Comparison of ENCODE assay signal across 10 mouse cellular contexts in the genomic region with DNA sequence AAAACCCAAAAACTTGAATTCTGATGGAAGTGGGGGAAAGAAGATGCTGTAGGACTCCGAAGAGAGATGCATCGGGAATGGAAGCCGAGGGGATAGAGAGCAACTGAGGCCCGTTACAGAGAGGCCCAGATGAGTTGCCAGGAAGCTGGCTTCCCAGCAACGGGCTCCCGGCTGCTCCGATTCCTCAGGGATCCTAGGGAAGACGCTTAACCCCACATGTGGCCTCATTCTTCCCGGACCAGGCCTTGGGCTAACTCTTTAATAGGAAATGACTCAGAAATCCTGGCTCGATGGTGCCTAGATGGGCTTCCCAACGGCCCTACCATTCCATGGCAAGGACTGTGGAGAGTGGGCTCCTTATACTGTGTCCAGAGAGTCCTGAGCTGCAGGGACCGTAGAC. TPM values are rescaled to one million over a fixed set of nuclear protein-coding genes. Genes with fewer than 3 reads are reported as not detected.
DNase-seq lines count a peak whose midpoint lies in the region; ATAC-seq and TF ChIP-seq lines count a peak whose summit lies in the region.
"Had no signal": no experiment of that assay in that cellular context is flagged by ENCODE, and none has a peak within 500 bp of the region (broad histone marks: within the 10 kb centered on the region; RNA-seq: fewer than 3 reads in every experiment).

No protein-coding gene starts in this region.

- H3K36me3 ChIP-seq in heart, embryonic 13.5 days = peaks cover 43% of the 10 kb centered on the region
- peaks cover 38% of the 10 kb centered on the region for H3K36me3 ChIP-seq in liver, embryonic 15.5 days (replicated peaks)

- peak overlapping the region; percentile 61; the same call in 1 of the 2 replicates for H3K27ac ChIP-seq in gastrocnemius, adult 2 months
- peak overlapping the region; percentile 63 for H3K27ac ChIP-seq in heart, embryonic 13.5 days (replicated peaks)
- H3K27ac ChIP-seq in liver, embryonic 15.5 days (replicated peaks) = peak overlapping the region; percentile 78

- no peak for DNase-seq in gastrocnemius, adult 2 months
- no peak for DNase-seq in gastrocnemius, postnatal 14 days
- DNase-seq in MEL-GATA-1-ER (ENCODE audit: extremely low read depth, low read depth) = peak; percentile 22
- DNase-seq in T-cell, adult 2 months (ENCODE audit: low spot score) = no peak
- no peak for DNase-seq in spleen, postnatal 4 days (ENCODE audit: low spot score in 2 of 2)
- DNase-seq in layer of hippocampus, adult 18-20 months (ENCODE audit: low spot score in 2 of 2) = no peak

- intact Hi-C loops in gastrocnemius, adult 2 months (cut with DNase I) = no loop called here
- intact Hi-C loops in gastrocnemius, postnatal 14 days (cut with DNase I; ENCODE audit: low total_unique reads) = no loop called here

- peaks cover 35% of the 10 kb centered on the region for H3K4me1 ChIP-seq in heart, embryonic 13.5 days
- peaks cover 43% of the 10 kb centered on the region for H3K4me1 ChIP-seq in liver, embryonic 15.5 days (replicated peaks)

- peak overlapping the region; percentile 84 for H3K4me3 ChIP-seq in gastrocnemius, adult 2 months
- H3K4me3 ChIP-seq in heart, embryonic 13.5 days = peak overlapping the region; percentile 67
- H3K4me3 ChIP-seq in liver, embryonic 15.5 days (replicated peaks) = peak overlapping the region; percentile 72

- H3K27me3 ChIP-seq in heart, embryonic 13.5 days (replicated peaks) = no peaks in the 10 kb centered on the region
- H3K27me3 ChIP-seq in liver, embryonic 15.5 days = no peaks in the 10 kb centered on the region
- H3K27me3 ChIP-seq: Patski had no signal

- WGBS in heart, embryonic 13.5 days = 7% methylated on average over 12 of the region's 12 CpGs
- WGBS in liver, embryonic 15.5 days (ENCODE audit: insufficient replicate concordance) = 14% methylated on average over 12 of the region's 12 CpGs

- ATAC-seq in heart, embryonic 13.5 days (ENCODE audit: extremely low read depth, insufficient number of reproducible peaks, low FRiP score, low TSS enrichment) = no peak
- no peak for ATAC-seq in liver, embryonic 15.5 days (ENCODE audit: insufficient read depth)

- peak overlapping the region; percentile 84 for H3K9ac ChIP-seq in heart, embryonic 13.5 days
- peak overlapping the region; percentile 61 for H3K9ac ChIP-seq in liver, embryonic 15.5 days

- no peaks in the 10 kb centered on the region for H3K9me3 ChIP-seq in heart, embryonic 13.5 days
- no peaks in the 10 kb centered on the region for H3K9me3 ChIP-seq in liver, embryonic 15.5 days (replicated peaks)

- TF ChIP-seq CTCF in gastrocnemius, adult 2 months (IDR thresholded peaks at IDR 0.05) = no peak

- peak overlapping the region; percentile 76 for H3K4me2 ChIP-seq in heart, embryonic 13.5 days
- H3K4me2 ChIP-seq in liver, embryonic 15.5 days = peak overlapping the region; percentile 87

RNA-seq across cellular contexts. Expression of gene Cchcr1, which starts 0.6 kb away (rescaled TPM):
- total RNA-seq in gastrocnemius, adult 2 months (2021) = 1 to 10 TPM; 1.7 TPM
- total RNA-seq in gastrocnemius, postnatal 14 days (2021) = 1 to 10 TPM; 2.6 to 3.3 TPM
- polyA plus RNA-seq in heart, embryonic 13.5 days (2015; fragmentation: Nextera tagmentation; extraction: Ambion mirVana) = 12.3 and 14.6 TPM in 2 replicates
- polyA plus RNA-seq in liver, embryonic 15.5 days (2015; fragmentation: Nextera tagmentation; extraction: Ambion mirVana) = 7.4 and 8.7 TPM in 2 replicates
- total RNA-seq in layer of hippocampus, adult 18-20 months (2021) = 10 to 100 TPM in 1 of 2 experiments, 1 to 10 TPM in 1; 9.5 to 12.0 TPM

RNA-seq across cellular contexts. Expression of gene Tcf19, which starts 0.9 kb away (rescaled TPM):
- total RNA-seq in gastrocnemius, adult 2 months (2021) = 1 to 10 TPM in 1 of 2 experiments, under 1 TPM in 1; 0.73 to 1.0 TPM
- 1 to 10 TPM; 4.5 to 5.4 TPM for total RNA-seq in gastrocnemius, postnatal 14 days (2021)
- 48.8 and 53.2 TPM in 2 replicates for polyA plus RNA-seq in heart, embryonic 13.5 days (2015; fragmentation: Nextera tagmentation; extraction: Ambion mirVana)
- 44.6 and 47.9 TPM in 2 replicates for polyA plus RNA-seq in liver, embryonic 15.5 days (2015; fragmentation: Nextera tagmentation; extraction: Ambion mirVana)
- 1 to 10 TPM; 4.5 to 5.7 TPM for total RNA-seq in layer of hippocampus, adult 18-20 months (2021)

RNA-seq across cellular contexts. Expression of gene Pou5f1, which starts 11.7 kb away (rescaled TPM):
- not detected for total RNA-seq in gastrocnemius, adult 2 months (2021)
- total RNA-seq in gastrocnemius, postnatal 14 days (2021) = not detected
- polyA plus RNA-seq in heart, embryonic 13.5 days (2015; fragmentation: Nextera tagmentation; extraction: Ambion mirVana) = not detected in 2 replicates
- polyA plus RNA-seq in liver, embryonic 15.5 days (2015; fragmentation: Nextera tagmentation; extraction: Ambion mirVana) = not detected in 2 replicates
- total RNA-seq in layer of hippocampus, adult 18-20 months (2021) = under 1 TPM; 0.22 to 0.23 TPM
- polyA plus RNA-seq: large intestine, adult 2 months; Patski had no signal

RNA-seq across cellular contexts. Expression of gene Psors1c2, which starts 15.5 kb away (rescaled TPM):
- total RNA-seq in gastrocnemius, adult 2 months (2021) = not detected
- not detected for total RNA-seq in gastrocnemius, postnatal 14 days (2021)
- 0.90 and 1.5 TPM in 2 replicates for polyA plus RNA-seq in heart, embryonic 13.5 days (2015; fragmentation: Nextera tagmentation; extraction: Ambion mirVana)
- 0.14 TPM in 2 replicates for polyA plus RNA-seq in liver, embryonic 15.5 days (2015; fragmentation: Nextera tagmentation; extraction: Ambion mirVana)
- under 1 TPM; 0.41 to 0.79 TPM for total RNA-seq in layer of hippocampus, adult 18-20 months (2021)

RNA-seq across cellular contexts. Expression of gene Cdsn, which starts 34.4 kb away (rescaled TPM):
- not detected for total RNA-seq in gastrocnemius, adult 2 months (2021)
- total RNA-seq in gastrocnemius, postnatal 14 days (2021) = under 1 TPM; 0.09 to 0.29 TPM
- polyA plus RNA-seq in heart, embryonic 13.5 days (2015; fragmentation: Nextera tagmentation; extraction: Ambion mirVana) = 0.39 and 0.42 TPM in 2 replicates
- polyA plus RNA-seq in liver, embryonic 15.5 days (2015; fragmentation: Nextera tagmentation; extraction: Ambion mirVana) = 0.03 and 0.05 TPM in 2 replicates
- under 1 TPM; 0.20 to 0.22 TPM for total RNA-seq in layer of hippocampus, adult 18-20 months (2021)
